Mouse (Mus musculus): ENCODE data around the gene Snx20.

GRCm38 (mm10) chr8:88626940-88627264 lies 9.0 kb downstream of the Snx20 start:
- no peak for TF ChIP-seq POLR2AphosphoS5 (IDR thresholded peaks at IDR 0.05; ENCODE audit: insufficient replicate concordance, low read depth, low read length)
- TF ChIP-seq CTCF (IDR thresholded peaks at IDR 0.05; ENCODE audit: low read depth, low read length): no peak
- TF ChIP-seq GATA1 (IDR thresholded peaks at IDR 0.05; ENCODE audit: borderline replicate concordance, low read length): no peak

Measured in G1E (cell line).